Mouse (Mus musculus) CH12.LX (cell line): ENCODE measurements around the gene Abhd2. TPM values are rescaled to one million over a fixed set of nuclear protein-coding genes. Genes with fewer than 3 reads are reported as not detected.

Source experiments
- DNase-seq: peaks from one replicate; pipeline ENCODE4 v3.0.0-alpha.2; 2013; ENCODE audit errors: extremely low read depth
- H3K27ac ChIP-seq: 2 replicates; pipeline ENCODE4 v1.5.1; 2012; ENCODE audit warnings: low read depth, mild to moderate bottlenecking, control low read depth, moderate library complexity; ENCODE audit not compliant: insufficient read depth
- H3K27me3 ChIP-seq: replicated peaks from 2 replicates; pipeline ENCODE3; 2012; ENCODE audit warnings: inconsistent platforms
- H3K36me3 ChIP-seq, 2 experiments: replicated peaks in 1 of 2; 2 replicates each; pipeline versions ENCODE3 to v1.6.1; 2012; ENCODE audit warnings: inconsistent platforms in 1 of 2, low read length in 1 of 2, mild to moderate bottlenecking in 1 of 2, mixed read lengths in 1 of 2, moderate library complexity in 1 of 2; ENCODE audit not compliant: control insufficient read depth in 1 of 2, insufficient read depth in 1 of 2
- H3K4me1 ChIP-seq, 2 experiments: 2 replicates each; pipeline ENCODE4 v1.6.1; 2012; ENCODE audit warnings: inconsistent platforms in 1 of 2, moderate library complexity in 1 of 2; ENCODE audit not compliant: insufficient read depth in 2 of 2, control insufficient read depth in 1 of 2
- H3K4me2 ChIP-seq: 2 replicates; pipeline ENCODE4 v1.6.1; 2012; ENCODE audit warnings: low read depth, mild to moderate bottlenecking, control low read depth; ENCODE audit not compliant: poor library complexity, insufficient read depth, severe bottlenecking
- H3K4me3 ChIP-seq, 3 experiments: fragments of 150-350 bp in 1 of 3; sonication (generic) in 1 of 3; replicated peaks in 1 of 3; 2 replicates each; pipeline versions ENCODE3 to v1.5.1; 2011 to 2012; ENCODE audit warnings: low read depth in 2 of 3, low read length in 2 of 3, mild to moderate bottlenecking in 2 of 3, moderate library complexity in 2 of 3, control low read depth in 1 of 3, improper control_type of control experiment in 1 of 3, inconsistent platforms in 1 of 3, mixed read lengths in 1 of 3; ENCODE audit not compliant: poor library complexity in 1 of 3
- H3K79me2 ChIP-seq: replicated peaks from 2 replicates; pipeline ENCODE4 v1.6.1; 2012; ENCODE audit warnings: mild to moderate bottlenecking, moderate library complexity; ENCODE audit not compliant: control insufficient read depth, poor library complexity, insufficient read depth, severe bottlenecking; ENCODE audit errors: extremely low read depth
- H3K9ac ChIP-seq: 2 replicates; pipeline ENCODE4 v1.6.1; 2012; ENCODE audit warnings: low read depth, mild to moderate bottlenecking, control low read depth, moderate library complexity; ENCODE audit not compliant: insufficient read depth
- H3K9me3 ChIP-seq: replicated peaks from 2 replicates; pipeline ENCODE3; 2012; ENCODE audit warnings: low read length, inconsistent platforms, mixed read lengths
- CHD2 ChIP-seq: IDR thresholded peaks from 2 replicates; pipeline ENCODE4 v1.6.1; 2011; ENCODE audit warnings: low read length, improper control_type of control experiment
- ELF1 ChIP-seq: IDR thresholded peaks from 2 replicates; pipeline ENCODE4 v1.6.1; 2014; ENCODE audit warnings: low read depth, mild to moderate bottlenecking, inconsistent platforms, low read length, improper control_type of control experiment
- EP300 ChIP-seq: IDR thresholded peaks from 2 replicates; pipeline ENCODE4 v1.6.1; 2011; ENCODE audit warnings: low read length, improper control_type of control experiment
- ETS1 ChIP-seq: conservative IDR thresholded peaks from 2 replicates; pipeline ENCODE4 v1.6.1; 2012; ENCODE audit warnings: low read depth, mild to moderate bottlenecking, inconsistent platforms, low read length, improper control_type of control experiment, moderate library complexity
- IRF4 ChIP-seq: IDR thresholded peaks from 2 replicates; pipeline ENCODE4 v1.6.1; 2014; ENCODE audit warnings: low read depth, mild to moderate bottlenecking, inconsistent platforms, low read length, improper control_type of control experiment
- MAFK ChIP-seq: IDR thresholded peaks from 2 replicates; pipeline ENCODE4 v1.6.1; 2011; ENCODE audit warnings: low read length, improper control_type of control experiment; ENCODE audit not compliant: insufficient replicate concordance
- MAX ChIP-seq: IDR thresholded peaks from 2 replicates; pipeline ENCODE4 v1.6.1; 2011; ENCODE audit warnings: low read length, improper control_type of control experiment
- MAZ ChIP-seq: IDR thresholded peaks from 2 replicates; pipeline ENCODE4 v1.6.1; 2012; ENCODE audit warnings: low read depth, mild to moderate bottlenecking, inconsistent platforms, low read length, improper control_type of control experiment, moderate library complexity
- NELFE ChIP-seq: IDR thresholded peaks from 2 replicates; pipeline ENCODE4 v1.6.1; 2011; ENCODE audit warnings: low read depth, low read length, improper control_type of control experiment
- RCOR1 ChIP-seq: conservative IDR thresholded peaks from 2 replicates; pipeline ENCODE4 v1.6.1; 2012; ENCODE audit warnings: low read depth, mild to moderate bottlenecking, inconsistent platforms, low read length, improper control_type of control experiment
- SIN3A ChIP-seq: IDR thresholded peaks from 2 replicates; pipeline ENCODE4 v1.6.1; 2012; ENCODE audit warnings: low read length, improper control_type of control experiment, inconsistent platforms
- UBTF ChIP-seq: IDR thresholded peaks from 2 replicates; pipeline ENCODE4 v1.6.1; 2012; ENCODE audit warnings: low read depth, mild to moderate bottlenecking, inconsistent platforms, low read length, improper control_type of control experiment, moderate library complexity
- USF1 ChIP-seq: IDR thresholded peaks from 2 replicates; pipeline ENCODE4 v1.6.1; 2014; ENCODE audit warnings: low read depth, mild to moderate bottlenecking, inconsistent platforms, low read length, improper control_type of control experiment
- dilution Hi-C: fragments of 300-500 bp; cut with MboI; formaldehyde crosslinking; loops from 2 replicates; pipeline ENCODE4 v1.14.3; 2020; ENCODE audit warnings: low sequenced_read_pairs; ENCODE audit not compliant: extremely low pct_unique_long_range_greater_than_20kb, extremely low pct_ligation_motif_present
- in situ Hi-C: fragments of 300-500 bp; cut with MboI; formaldehyde crosslinking; loops from 3 replicates; pipeline ENCODE4 v1.14.3; 2019; ENCODE audit warnings: low sequenced_read_pairs, low pct_ligation_motif_present, low pct_unique_long_range_greater_than_20kb, mixed read lengths
- polyA plus RNA-seq: library from polyadenylated mRNA; unstranded; fragments of >175 nt; gene quantifications from 2 replicates; pipeline ENCODE4 v1.2.1, GENCODE M21; 2012; ENCODE audit warnings: low read depth; ENCODE audit not compliant: insufficient read length
- total RNA-seq, 2 experiments: library from RNA; depleted of rRNA; stranded (reverse); fragments of 300-350 nt in 1 of 2; fragments of >200 nt in 1 of 2; gene quantifications; 2 replicates each; pipeline ENCODE4 v1.2.3; 2012 to 2014

Gene Abhd2
- total and polyA plus RNA-seq, 3 experiments, result 6.0 to 15.4 (median 9.9) TPM

GRCm38 (mm10) chr7:79363370-79364043, 90.5 kb downstream of the Abhd2 start:
- dilution Hi-C loops, result no loop called here
- no peak for DNase-seq

GRCm38 (mm10) chr7:79368664-79369063, 95.7 kb downstream of the Abhd2 start:
- no peaks in the 10 kb centered on the region for H3K79me2 ChIP-seq
- TF ChIP-seq ETS1 (no peak), NELFE (no peak), MAX (no peak), RCOR1 (no peak)
- peaks cover 0 to 18% of the 10 kb centered on the region in 2 experiments for H3K36me3 ChIP-seq
- dilution Hi-C loops, result no loop called here
- no peaks in the 10 kb centered on the region for H3K9me3 ChIP-seq
- in situ Hi-C loops, result loop anchor here (25.0 kb wide), 1 partner anchor 456 kb away; the partner anchor contains the start of gene Isg20
- H3K4me1 ChIP-seq, result peaks cover 0 to 26% of the 10 kb centered on the region in 2 experiments; a peak in 2 of 4 replicates
- no peak overlapping the region for H3K9ac ChIP-seq
- no peak overlapping the region for H3K27ac ChIP-seq
- no peaks in the 10 kb centered on the region for H3K27me3 ChIP-seq
- H3K4me2 ChIP-seq, result no peak overlapping the region
- H3K4me3 ChIP-seq, result no peak overlapping the region
- no peak for DNase-seq

More at GRCm38 (mm10) chr7:79363370-79364043, 90.5 kb downstream of the Abhd2 start:
- no peak overlapping the region for H3K27ac ChIP-seq
- H3K4me1 ChIP-seq, result peaks cover 0 to 21% of the 10 kb centered on the region in 2 experiments; a peak in 2 of 4 replicates
- TF ChIP-seq IRF4 (no peak), ELF1 (no peak), UBTF (no peak), EP300 (no peak), CHD2 (no peak), SIN3A (no peak), USF1 (no peak), MAZ (no peak), MAFK (no peak)
- no peak overlapping the region for H3K4me3 ChIP-seq
- no peaks in the 10 kb centered on the region for H3K79me2 ChIP-seq
- H3K36me3 ChIP-seq, result peaks cover 16 to 56% of the 10 kb centered on the region in 2 experiments
- H3K27me3 ChIP-seq, result no peaks in the 10 kb centered on the region
- no peak overlapping the region for H3K4me2 ChIP-seq
- no peak overlapping the region for H3K9ac ChIP-seq
- in situ Hi-C loops, result loop anchor here (25.0 kb wide), 1 partner anchor 451 kb away; the partner anchor contains the start of gene Isg20
- H3K9me3 ChIP-seq, result no peaks in the 10 kb centered on the region
